Mouse (Mus musculus): ENCODE data around the gene Tmem213. TPM values are rescaled to one million over a fixed set of nuclear protein-coding genes. Genes with fewer than 3 reads are reported as not detected.

The Tmem213 gene
- polyA plus RNA-seq, 1 experiment from 2014 or later: 0.31 TPM

GRCm38 (mm10) chr6:38152305-38152704 lies 43.2 kb downstream of the Tmem213 start:
- WGBS: 77% methylated on average over 11 of the region's 11 CpGs
- Histone ChIP-seq H3K4me2 (ENCODE audit: low read length) (no peak overlapping the region), H3K4me1 (replicated peaks; ENCODE audit: control insufficient read depth, insufficient read depth, low read length) (no peaks in the 10 kb centered on the region), H3K9ac (ENCODE audit: low read length) (no peak overlapping the region), H3K36me3 (ENCODE audit: control insufficient read depth, insufficient read depth, low read length) (peaks cover 31% of the 10 kb centered on the region), H3K27ac (ENCODE audit: low read depth) (no peak overlapping the region), H3K9me3 (ENCODE audit: control insufficient read depth, low read length) (no peaks in the 10 kb centered on the region), H3K4me3 (ENCODE audit: low read depth, low read length) (no peak overlapping the region), H3K27me3 (replicated peaks; ENCODE audit: control insufficient read depth, insufficient read depth, low read length) (no peaks in the 10 kb centered on the region)
- no peak for DNase-seq (ENCODE audit: low spot score)
- peak; percentile 56 for ATAC-seq (replicated peaks; ENCODE audit: low FRiP score, low TSS enrichment, low read depth)

DNA sequence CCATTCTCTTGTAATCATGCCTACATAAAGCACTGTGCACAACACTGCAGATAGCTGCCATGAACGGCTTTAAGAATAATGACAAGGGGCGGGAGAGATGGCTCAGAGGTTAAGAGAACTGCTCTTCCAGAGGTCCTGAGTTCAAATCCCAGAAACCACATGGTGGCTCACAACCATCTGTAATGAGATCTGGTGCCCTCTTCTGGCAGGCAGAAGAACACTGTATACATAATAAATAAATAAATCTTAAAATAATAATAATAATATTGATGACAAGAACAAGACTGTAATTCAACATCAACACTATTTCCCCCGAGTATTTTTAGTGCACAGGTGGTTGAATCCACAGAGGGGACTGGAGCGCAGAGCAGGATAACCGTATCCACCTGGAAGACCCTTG lies 47.1 kb downstream of the Tmem213 start:
- ATAC-seq (replicated peaks; ENCODE audit: low FRiP score, low TSS enrichment, low read depth): no peak
- H3K27me3 ChIP-seq (replicated peaks; ENCODE audit: control insufficient read depth, insufficient read depth, low read length): no peaks in the 10 kb centered on the region
- no peak overlapping the region for H3K4me3 ChIP-seq (ENCODE audit: low read depth, low read length)
- H3K36me3 ChIP-seq (ENCODE audit: control insufficient read depth, insufficient read depth, low read length): peaks cover 29% of the 10 kb centered on the region
- no peaks in the 10 kb centered on the region for H3K4me1 ChIP-seq (replicated peaks; ENCODE audit: control insufficient read depth, insufficient read depth, low read length)
- H3K27ac ChIP-seq (ENCODE audit: low read depth): no peak overlapping the region
- no peak overlapping the region for H3K4me2 ChIP-seq (ENCODE audit: low read length)
- no peak overlapping the region for H3K9ac ChIP-seq (ENCODE audit: low read length)
- WGBS: 89% methylated on average over 5 of the region's 5 CpGs
- no peaks in the 10 kb centered on the region for H3K9me3 ChIP-seq (ENCODE audit: control insufficient read depth, low read length)
- no peak for DNase-seq (ENCODE audit: low spot score)

DNA sequence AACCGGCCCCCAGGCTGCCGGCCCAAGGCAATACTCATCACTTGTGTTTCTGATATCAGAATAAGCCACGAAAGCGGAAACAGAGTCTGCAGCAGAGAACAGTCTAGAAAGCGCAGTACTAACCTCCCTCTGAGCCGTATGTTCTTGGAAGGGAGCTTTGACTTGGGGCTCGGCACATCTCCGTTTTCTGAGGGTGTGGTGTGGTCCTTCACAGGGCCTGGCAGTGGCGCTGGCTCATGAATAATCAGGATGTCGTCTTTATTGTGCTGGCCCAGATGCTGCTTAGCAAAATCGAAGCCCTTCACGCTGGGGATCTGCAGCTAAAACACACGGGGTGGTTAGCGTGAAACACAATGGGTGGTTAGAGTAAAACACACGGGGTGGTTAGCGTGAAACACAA lies 48.9 kb downstream of the Tmem213 start:
- H3K4me1 ChIP-seq (replicated peaks; ENCODE audit: control insufficient read depth, insufficient read depth, low read length): no peaks in the 10 kb centered on the region
- 87% methylated on average over 16 of the region's 16 CpGs for WGBS
- no peak overlapping the region for H3K4me2 ChIP-seq (ENCODE audit: low read length)
- no peak overlapping the region for H3K4me3 ChIP-seq (ENCODE audit: low read depth, low read length)
- no peaks in the 10 kb centered on the region for H3K9me3 ChIP-seq (ENCODE audit: control insufficient read depth, low read length)
- DNase-seq (ENCODE audit: low spot score) (no peak), ATAC-seq (replicated peaks; ENCODE audit: low FRiP score, low TSS enrichment, low read depth) (no peak)
- peaks cover 29% of the 10 kb centered on the region for H3K36me3 ChIP-seq (ENCODE audit: control insufficient read depth, insufficient read depth, low read length)
- no peaks in the 10 kb centered on the region for H3K27me3 ChIP-seq (replicated peaks; ENCODE audit: control insufficient read depth, insufficient read depth, low read length)
- H3K9ac ChIP-seq (ENCODE audit: low read length): no peak overlapping the region
- H3K27ac ChIP-seq (ENCODE audit: low read depth): no peak overlapping the region

GRCm38 (mm10) chr6:38159576-38159975 lies 50.5 kb downstream of the Tmem213 start:
- Histone ChIP-seq H3K27me3 (replicated peaks; ENCODE audit: control insufficient read depth, insufficient read depth, low read length) (no peaks in the 10 kb centered on the region), H3K36me3 (ENCODE audit: control insufficient read depth, insufficient read depth, low read length) (peaks cover 27% of the 10 kb centered on the region), H3K4me3 (ENCODE audit: low read depth, low read length) (no peak overlapping the region), H3K27ac (ENCODE audit: low read depth) (no peak overlapping the region), H3K4me1 (replicated peaks; ENCODE audit: control insufficient read depth, insufficient read depth, low read length) (no peaks in the 10 kb centered on the region), H3K9ac (ENCODE audit: low read length) (no peak overlapping the region), H3K9me3 (ENCODE audit: control insufficient read depth, low read length) (no peaks in the 10 kb centered on the region), H3K4me2 (ENCODE audit: low read length) (no peak overlapping the region)
- ATAC-seq (replicated peaks; ENCODE audit: low FRiP score, low TSS enrichment, low read depth) (no peak), DNase-seq (ENCODE audit: low spot score) (no peak)
- 80% methylated on average over 4 of the region's 4 CpGs for WGBS

DNA sequence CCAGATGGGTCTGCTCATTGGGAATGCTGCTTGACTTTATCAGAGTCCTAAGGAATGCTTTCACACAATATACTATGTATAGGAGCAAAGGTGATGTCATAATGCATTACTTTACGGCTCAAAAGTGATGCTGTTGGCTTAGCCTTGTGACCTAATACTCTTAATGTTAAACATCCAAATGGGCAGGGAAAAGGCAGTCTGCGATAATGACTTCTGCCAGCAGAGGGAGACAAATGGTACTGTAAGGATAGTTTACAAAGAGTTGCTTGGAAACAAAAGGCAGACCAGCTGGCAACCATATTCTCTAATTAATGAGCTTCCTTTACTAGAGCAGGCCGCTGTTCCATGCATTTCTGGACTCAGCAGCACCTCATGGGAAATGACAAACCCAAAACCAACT lies 51.0 kb downstream of the Tmem213 start:
- DNase-seq (ENCODE audit: low spot score) (peak; percentile 97), ATAC-seq (replicated peaks; ENCODE audit: low FRiP score, low TSS enrichment, low read depth) (0 out of 2 replicates have a peak, but pooled peaks have one; percentile 38)
- Histone ChIP-seq H3K4me1 (replicated peaks; ENCODE audit: control insufficient read depth, insufficient read depth, low read length) (no peaks in the 10 kb centered on the region), H3K9ac (ENCODE audit: low read length) (no peak overlapping the region), H3K9me3 (ENCODE audit: control insufficient read depth, low read length) (no peaks in the 10 kb centered on the region), H3K4me3 (ENCODE audit: low read depth, low read length) (no peak overlapping the region), H3K36me3 (ENCODE audit: control insufficient read depth, insufficient read depth, low read length) (peaks cover 22% of the 10 kb centered on the region; the same call in 1 of the 2 replicates), H3K27me3 (replicated peaks; ENCODE audit: control insufficient read depth, insufficient read depth, low read length) (no peaks in the 10 kb centered on the region), H3K27ac (ENCODE audit: low read depth) (peak overlapping the region; percentile 7; the same call in 1 of the 2 replicates), H3K4me2 (ENCODE audit: low read length) (no peak overlapping the region)
- WGBS: 8% methylated on average over 3 of the region's 3 CpGs

- Histone ChIP-seq H3K9ac (ENCODE audit: low read length) (no peak overlapping the region), H3K36me3 (ENCODE audit: control insufficient read depth, insufficient read depth, low read length) (peaks cover 21% of the 10 kb centered on the region; the same call in 1 of the 2 replicates), H3K27ac (ENCODE audit: low read depth) (peak overlapping the region; percentile 7; the same call in 1 of the 2 replicates), H3K4me3 (ENCODE audit: low read depth, low read length) (no peak overlapping the region), H3K4me2 (ENCODE audit: low read length) (no peak overlapping the region), H3K9me3 (ENCODE audit: control insufficient read depth, low read length) (no peaks in the 10 kb centered on the region), H3K4me1 (replicated peaks; ENCODE audit: control insufficient read depth, insufficient read depth, low read length) (no peaks in the 10 kb centered on the region), H3K27me3 (replicated peaks; ENCODE audit: control insufficient read depth, insufficient read depth, low read length) (no peaks in the 10 kb centered on the region)
- ATAC-seq (replicated peaks; ENCODE audit: low FRiP score, low TSS enrichment, low read depth) (no peak), DNase-seq (ENCODE audit: low spot score) (no peak)
- WGBS: 81% methylated on average over 2 of the region's 2 CpGs
Measured at GRCm38 (mm10) chr6:38160556-38160955, 51.5 kb downstream of the Tmem213 start.

- WGBS: 59% methylated on average over 14 of the region's 14 CpGs
- no peak overlapping the region for H3K4me2 ChIP-seq (ENCODE audit: low read length)
- no peaks in the 10 kb centered on the region for H3K9me3 ChIP-seq (ENCODE audit: control insufficient read depth, low read length)
- H3K27ac ChIP-seq (ENCODE audit: low read depth): no peak overlapping the region
- H3K9ac ChIP-seq (ENCODE audit: low read length): no peak overlapping the region
- ATAC-seq (replicated peaks; ENCODE audit: low FRiP score, low TSS enrichment, low read depth) (no peak), DNase-seq (ENCODE audit: low spot score) (no peak)
- no peaks in the 10 kb centered on the region for H3K27me3 ChIP-seq (replicated peaks; ENCODE audit: control insufficient read depth, insufficient read depth, low read length)
- H3K36me3 ChIP-seq (ENCODE audit: control insufficient read depth, insufficient read depth, low read length): peaks cover 18% of the 10 kb centered on the region
- H3K4me3 ChIP-seq (ENCODE audit: low read depth, low read length): no peak overlapping the region
- no peaks in the 10 kb centered on the region; the same call in 1 of the 2 replicates for H3K4me1 ChIP-seq (replicated peaks; ENCODE audit: control insufficient read depth, insufficient read depth, low read length)
Measured at GRCm38 (mm10) chr6:38162825-38163504, 53.9 kb downstream of the Tmem213 start.

- Histone ChIP-seq H3K36me3 (ENCODE audit: control insufficient read depth, insufficient read depth, low read length) (peaks cover 28% of the 10 kb centered on the region), H3K4me3 (ENCODE audit: low read depth, low read length) (no peak overlapping the region), H3K27ac (ENCODE audit: low read depth) (no peak overlapping the region), H3K9me3 (ENCODE audit: control insufficient read depth, low read length) (no peaks in the 10 kb centered on the region), H3K4me2 (ENCODE audit: low read length) (no peak overlapping the region), H3K9ac (ENCODE audit: low read length) (no peak overlapping the region), H3K4me1 (replicated peaks; ENCODE audit: control insufficient read depth, insufficient read depth, low read length) (no peaks in the 10 kb centered on the region; the same call in 1 of the 2 replicates), H3K27me3 (replicated peaks; ENCODE audit: control insufficient read depth, insufficient read depth, low read length) (no peaks in the 10 kb centered on the region)
- ATAC-seq (replicated peaks; ENCODE audit: low FRiP score, low TSS enrichment, low read depth) (no peak), DNase-seq (ENCODE audit: low spot score) (no peak)
- 89% methylated on average over 6 of the region's 6 CpGs for WGBS
Measured at GRCm38 (mm10) chr6:38164705-38165104, 55.6 kb downstream of the Tmem213 start.

DNA sequence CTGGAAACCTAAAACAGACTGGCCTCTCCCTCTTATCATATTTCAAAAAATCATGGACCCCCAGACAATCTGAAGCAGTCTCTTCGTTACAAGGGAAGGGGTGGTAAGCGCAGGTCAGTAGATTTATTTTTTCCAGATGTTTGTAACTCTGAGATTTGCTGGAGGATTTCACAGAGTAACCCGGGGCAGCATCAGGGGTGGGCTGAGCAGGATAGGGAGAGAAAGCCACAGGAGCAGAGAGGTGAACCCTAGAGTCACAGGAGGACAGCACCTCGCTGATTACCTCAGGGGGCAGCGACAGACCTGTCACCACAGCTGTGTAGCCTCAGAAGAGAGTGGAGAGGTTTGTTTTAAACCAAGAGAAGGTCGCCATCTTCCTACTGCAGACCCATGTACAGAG lies 56.3 kb downstream of the Tmem213 start:
- H3K9ac ChIP-seq (ENCODE audit: low read length): no peak overlapping the region

More for the DNA sequence above, 56.3 kb downstream of the Tmem213 start:
- H3K4me2 ChIP-seq (ENCODE audit: low read length): no peak overlapping the region
- no peaks in the 10 kb centered on the region for H3K9me3 ChIP-seq (ENCODE audit: control insufficient read depth, low read length)
- peaks cover 30% of the 10 kb centered on the region for H3K36me3 ChIP-seq (ENCODE audit: control insufficient read depth, insufficient read depth, low read length)
- no peaks in the 10 kb centered on the region; the same call in 1 of the 2 replicates for H3K4me1 ChIP-seq (replicated peaks; ENCODE audit: control insufficient read depth, insufficient read depth, low read length)
- 0 out of 2 replicates have a peak overlapping the region, but pooled peaks have one; percentile 14 for H3K27ac ChIP-seq (ENCODE audit: low read depth)
- H3K27me3 ChIP-seq (replicated peaks; ENCODE audit: control insufficient read depth, insufficient read depth, low read length): no peaks in the 10 kb centered on the region
- H3K4me3 ChIP-seq (ENCODE audit: low read depth, low read length): no peak overlapping the region
- DNase-seq (ENCODE audit: low spot score): no peak
- no peak for ATAC-seq (replicated peaks; ENCODE audit: low FRiP score, low TSS enrichment, low read depth)
- WGBS: 51% methylated on average over 6 of the region's 6 CpGs

Measured in intestine, embryonic 14.5 days (tissue).